Mouse (Mus musculus): ENCODE measurements around the gene Mrps34. TPM values are rescaled to one million over a fixed set of nuclear protein-coding genes. Genes with fewer than 3 reads are reported as not detected.

Mrps34 gene
- polyA plus RNA-seq, 1 experiment from 2014 or later: 89.9 TPM

Other genes starting within 250 kb of the Mrps34 start
- 36.9 and 37.7 TPM in 2 replicates for gene Slc9a3r2, start 244.8 kb upstream of the Mrps34 start, polyA plus RNA-seq (2016; fragmentation: Nextera tagmentation; extraction: Ambion mirVana)
- gene Npw, start 236.7 kb upstream of the Mrps34 start, polyA plus RNA-seq (2016; fragmentation: Nextera tagmentation; extraction: Ambion mirVana): not detected in 2 replicates
- 24.1 and 27.2 TPM in 2 replicates for gene Zfp598, start 225.4 kb upstream of the Mrps34 start, polyA plus RNA-seq (2016; fragmentation: Nextera tagmentation; extraction: Ambion mirVana)
- gene Syngr3, start 205.2 kb upstream of the Mrps34 start, polyA plus RNA-seq (2016; fragmentation: Nextera tagmentation; extraction: Ambion mirVana): 42.3 and 43.3 TPM in 2 replicates
- 40.2 and 41.9 TPM in 2 replicates for gene Gfer, start 199.0 kb upstream of the Mrps34 start, polyA plus RNA-seq (2016; fragmentation: Nextera tagmentation; extraction: Ambion mirVana)
- 2.4 and 3.0 TPM in 2 replicates for gene Noxo1, start 198.9 kb upstream of the Mrps34 start, polyA plus RNA-seq (2016; fragmentation: Nextera tagmentation; extraction: Ambion mirVana)
- 91.5 and 95.3 TPM in 2 replicates for gene Tbl3, start 187.5 kb upstream of the Mrps34 start, polyA plus RNA-seq (2016; fragmentation: Nextera tagmentation; extraction: Ambion mirVana)
- not detected in 2 replicates for gene Rnf151, start 177.1 kb upstream of the Mrps34 start, polyA plus RNA-seq (2016; fragmentation: Nextera tagmentation; extraction: Ambion mirVana)
- gene Rps2, start 177.0 kb upstream of the Mrps34 start, polyA plus RNA-seq (2016; fragmentation: Nextera tagmentation; extraction: Ambion mirVana): 826 and 871 TPM in 2 replicates
- 230 and 240 TPM in 2 replicates for gene Ndufb10, start 170.6 kb upstream of the Mrps34 start, polyA plus RNA-seq (2016; fragmentation: Nextera tagmentation; extraction: Ambion mirVana)
- not detected in 2 replicates for gene Rpl3l, start 167.3 kb upstream of the Mrps34 start, polyA plus RNA-seq (2016; fragmentation: Nextera tagmentation; extraction: Ambion mirVana)
- 23.3 and 24.8 TPM in 2 replicates for gene Msrb1, start 158.5 kb upstream of the Mrps34 start, polyA plus RNA-seq (2016; fragmentation: Nextera tagmentation; extraction: Ambion mirVana)
- 0.62 and 0.69 TPM in 2 replicates for gene Hs3st6, start 142.1 kb upstream of the Mrps34 start, polyA plus RNA-seq (2016; fragmentation: Nextera tagmentation; extraction: Ambion mirVana)
- gene Meiob, start 90.8 kb upstream of the Mrps34 start, polyA plus RNA-seq (2016; fragmentation: Nextera tagmentation; extraction: Ambion mirVana): not detected in 2 replicates
- gene Hagh, start 55.0 kb upstream of the Mrps34 start, polyA plus RNA-seq (2016; fragmentation: Nextera tagmentation; extraction: Ambion mirVana): 37.5 and 40.0 TPM in 2 replicates
- 18.2 and 18.7 TPM in 2 replicates for gene Fahd1, start 44.8 kb upstream of the Mrps34 start, polyA plus RNA-seq (2016; fragmentation: Nextera tagmentation; extraction: Ambion mirVana)
- 0.28 and 0.32 TPM in 2 replicates for gene Igfals, start 29.1 kb upstream of the Mrps34 start, polyA plus RNA-seq (2016; fragmentation: Nextera tagmentation; extraction: Ambion mirVana)
- gene Nubp2, start 8.8 kb upstream of the Mrps34 start, polyA plus RNA-seq (2016; fragmentation: Nextera tagmentation; extraction: Ambion mirVana): 75.4 and 75.9 TPM in 2 replicates
- 53.1 and 57.7 TPM in 2 replicates for gene Spsb3, start 8.5 kb upstream of the Mrps34 start, polyA plus RNA-seq (2016; fragmentation: Nextera tagmentation; extraction: Ambion mirVana)
- 41.6 and 44.5 TPM in 2 replicates for gene Eme2, start within 50 bp of the Mrps34 start, polyA plus RNA-seq (2016; fragmentation: Nextera tagmentation; extraction: Ambion mirVana)
- gene Nme3, start 1.4 kb downstream of the Mrps34 start, polyA plus RNA-seq (2016; fragmentation: Nextera tagmentation; extraction: Ambion mirVana): 49.7 and 55.1 TPM in 2 replicates
- 78.9 and 82.1 TPM in 2 replicates for gene Mapk8ip3, start 41.9 kb downstream of the Mrps34 start, polyA plus RNA-seq (2016; fragmentation: Nextera tagmentation; extraction: Ambion mirVana)
- 183 TPM in 2 replicates for gene Jpt2, start 65.6 kb downstream of the Mrps34 start, polyA plus RNA-seq (2016; fragmentation: Nextera tagmentation; extraction: Ambion mirVana)
- gene Cramp1l, start 120.7 kb downstream of the Mrps34 start, polyA plus RNA-seq (2016; fragmentation: Nextera tagmentation; extraction: Ambion mirVana): 12.0 and 13.1 TPM in 2 replicates
- gene Ift140, start 121.0 kb downstream of the Mrps34 start, polyA plus RNA-seq (2016; fragmentation: Nextera tagmentation; extraction: Ambion mirVana): 23.0 and 29.4 TPM in 2 replicates
- 11.1 and 11.7 TPM in 2 replicates for gene Tmem204, start 188.5 kb downstream of the Mrps34 start, polyA plus RNA-seq (2016; fragmentation: Nextera tagmentation; extraction: Ambion mirVana)
- 43.3 and 50.9 TPM in 2 replicates for gene Telo2, start 220.9 kb downstream of the Mrps34 start, polyA plus RNA-seq (2016; fragmentation: Nextera tagmentation; extraction: Ambion mirVana)
- not detected in 2 replicates for gene Ptx4, start 225.6 kb downstream of the Mrps34 start, polyA plus RNA-seq (2016; fragmentation: Nextera tagmentation; extraction: Ambion mirVana)
- gene Clcn7, start 238.3 kb downstream of the Mrps34 start, polyA plus RNA-seq (2016; fragmentation: Nextera tagmentation; extraction: Ambion mirVana): 22.4 and 25.1 TPM in 2 replicates

Measured in neural tube, embryonic 12.5 days (tissue).